Mouse (Mus musculus) liver, embryonic 15.5 days (tissue): Measurements from ENCODE around the gene Wdr64. TPM values are rescaled to one million over a fixed set of nuclear protein-coding genes. Genes with fewer than 3 reads are reported as not detected.

ENCODE experiments used
- ATAC-seq: fragments of 200-750 bp; cut with Nextera tagmentation; 2 replicates; pipeline ENCODE4 v1.8.0; 2017; ENCODE audit warnings: moderate number of reproducible peaks, mild to moderate bottlenecking, moderate library complexity; ENCODE audit not compliant: insufficient read depth
- H3K27ac ChIP-seq: fragments of 300-500 bp; sonication (generic); replicated peaks from 2 replicates; pipeline ENCODE4 v1.5.1; 2015; ENCODE audit warnings: mild to moderate bottlenecking, inconsistent platforms
- H3K27me3 ChIP-seq: fragments of 300-500 bp; sonication (generic); 2 replicates; pipeline ENCODE4 v1.6.1; 2015; ENCODE audit warnings: mild to moderate bottlenecking, inconsistent platforms
- H3K36me3 ChIP-seq: fragments of 300-500 bp; sonication (generic); replicated peaks from 2 replicates; pipeline ENCODE4 v1.6.1; 2015; ENCODE audit warnings: moderate library complexity, mild to moderate bottlenecking, inconsistent platforms
- H3K4me1 ChIP-seq: fragments of 300-500 bp; sonication (generic); replicated peaks from 2 replicates; pipeline ENCODE4 v1.6.1; 2015; ENCODE audit warnings: inconsistent platforms
- H3K4me2 ChIP-seq: fragments of 300-500 bp; sonication (generic); 2 replicates; pipeline ENCODE4 v1.6.1; 2015; ENCODE audit warnings: moderate library complexity, mild to moderate bottlenecking, inconsistent platforms
- H3K4me3 ChIP-seq: fragments of 300-500 bp; sonication (generic); replicated peaks from 2 replicates; pipeline ENCODE4 v1.5.1; 2015; ENCODE audit warnings: mild to moderate bottlenecking, inconsistent platforms
- H3K9ac ChIP-seq: fragments of 300-500 bp; sonication (generic); 2 replicates; pipeline ENCODE4 v1.6.1; 2015; ENCODE audit warnings: moderate library complexity, mild to moderate bottlenecking, inconsistent platforms
- H3K9me3 ChIP-seq: fragments of 300-500 bp; sonication (generic); replicated peaks from 2 replicates; pipeline ENCODE4 v1.6.1; 2016; ENCODE audit warnings: inconsistent platforms
- WGBS: fragments of 180-500 bp; shearing (Covaris S2); methylation state at CpG from one replicate; pipeline ENCODE4 v1.1.7; 2015; ENCODE audit warnings: mixed read lengths; ENCODE audit not compliant: insufficient replicate concordance; 5-methylcytosine and 5-hydroxymethylcytosine counted together
- polyA plus RNA-seq: library from polyadenylated mRNA; unstranded; fragments of >200 nt; fragmentation: Nextera tagmentation; extraction: Ambion mirVana; gene quantifications from 2 replicates; pipeline ENCODE4 v1.2.1, GENCODE M21; 2015

The Wdr64 gene
- polyA plus RNA-seq, 1 experiment from 2014 or later: not detected

DNA sequence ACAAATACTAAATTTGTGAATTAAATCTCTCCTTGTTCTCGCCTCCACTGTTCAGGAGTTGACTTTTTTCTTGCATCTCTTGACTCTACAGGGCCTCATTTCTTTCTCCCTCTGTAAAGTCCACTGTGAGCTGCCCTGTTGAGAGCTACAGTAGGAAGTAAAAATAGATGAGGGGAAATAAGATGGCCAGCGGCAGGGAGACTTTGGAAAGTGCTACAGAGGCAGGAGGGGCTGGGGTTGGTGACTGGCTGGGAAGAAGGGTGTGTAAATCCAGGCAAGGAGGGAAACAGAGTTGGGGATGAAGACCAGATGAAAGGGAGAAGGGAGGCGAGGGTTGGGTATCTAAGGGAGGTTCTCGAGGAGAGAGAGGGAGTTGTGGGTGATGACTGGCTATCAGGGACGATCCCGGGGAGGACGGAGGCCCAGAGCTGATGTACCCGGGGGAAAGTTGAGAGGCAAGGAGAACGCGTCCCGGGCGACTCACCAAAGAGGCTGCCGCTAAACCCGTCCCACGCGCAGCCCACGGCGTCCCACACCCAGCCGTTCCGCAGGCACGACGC is 6.6 kb upstream of the Wdr64 start:
- H3K27ac ChIP-seq: peak overlapping the region; percentile 80
- peaks cover 4% of the 10 kb centered on the region; the same call in 1 of the 2 replicates for H3K36me3 ChIP-seq
- 2% methylated on average over 22 of the region's 22 CpGs for WGBS
- H3K4me3 ChIP-seq: peak overlapping the region; percentile 80
- H3K4me2 ChIP-seq: peak overlapping the region; percentile 99
- H3K27me3 ChIP-seq: 0 out of 2 replicates have a peak, but pooled peaks cover 6% of the 10 kb centered on the region
- H3K9ac ChIP-seq: peak overlapping the region; percentile 79
- no peak for ATAC-seq
- H3K4me1 ChIP-seq: peaks cover 28% of the 10 kb centered on the region
- H3K9me3 ChIP-seq: no peaks in the 10 kb centered on the region

DNA sequence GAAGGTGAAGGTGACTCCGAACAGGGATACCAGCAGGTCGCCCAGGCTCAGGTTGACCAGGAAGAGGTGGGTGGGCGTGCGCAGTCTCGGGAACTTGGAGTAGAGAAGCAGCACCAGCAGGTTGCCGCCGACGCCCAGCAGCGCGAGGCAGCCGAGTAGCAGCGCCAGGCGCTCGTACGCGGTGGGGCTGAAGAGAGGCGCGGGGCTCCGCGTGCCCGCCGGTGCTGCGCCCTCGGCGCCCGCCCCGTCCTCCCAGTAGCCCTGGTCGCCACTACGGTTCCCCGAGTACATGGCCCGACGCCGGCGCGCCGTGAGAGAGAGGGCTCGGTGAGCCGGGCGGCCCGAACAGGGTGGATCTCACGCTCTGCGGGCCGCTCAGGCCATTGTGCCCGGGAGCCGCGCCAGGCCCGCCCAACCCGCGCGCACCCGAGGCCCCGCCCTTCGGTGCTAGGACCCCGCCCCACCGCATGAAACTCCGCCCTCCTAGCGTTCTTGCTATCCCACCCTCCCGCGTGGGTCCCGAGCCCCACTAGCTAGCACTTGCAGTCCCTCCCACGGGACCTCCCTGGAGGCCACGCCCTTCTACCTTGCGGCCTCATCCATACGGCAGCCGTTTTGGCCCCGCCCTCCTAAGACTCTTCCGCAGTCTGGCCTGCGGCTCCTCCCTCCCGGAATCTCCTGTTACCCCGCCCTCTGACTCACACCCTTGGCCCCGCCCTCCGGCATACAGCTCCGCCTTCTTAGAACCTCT is 6.0 kb upstream of the Wdr64 start, which contains the start of the genes Opn3 and Chml:
TSS of gene Opn3 (minus strand) at position 531 of the 751 bp plus-strand sequence.
TSS of gene Chml (minus strand) at position 656 of the 751 bp plus-strand sequence.
- Histone ChIP-seq H3K4me3 (peak within 1 kb of the TSS; percentile 80), H3K27me3 (0 out of 2 replicates have a peak, but pooled peaks cover 6% of the 10 kb centered on the region), H3K27ac (peak within 1 kb of the TSS; percentile 80), H3K36me3 (peaks cover 4% of the 10 kb centered on the region; the same call in 1 of the 2 replicates), H3K9me3 (no peaks in the 10 kb centered on the region), H3K4me1 (peaks cover 28% of the 10 kb centered on the region), H3K9ac (peak within 1 kb of the TSS; percentile 79), H3K4me2 (peak within 1 kb of the TSS; percentile 99)
- under 1% methylated on average over 66 of the region's 73 CpGs for WGBS
- peak; percentile 94 for ATAC-seq

- peak overlapping the region; percentile 99 for H3K4me2 ChIP-seq
- H3K27ac ChIP-seq: peak overlapping the region; percentile 21
- WGBS: 1% methylated on average over 17 of the region's 17 CpGs
- H3K9ac ChIP-seq: peak overlapping the region; percentile 63
- peak overlapping the region; percentile 80 for H3K4me3 ChIP-seq
- peaks cover 28% of the 10 kb centered on the region for H3K4me1 ChIP-seq
- H3K36me3 ChIP-seq: no peaks in the 10 kb centered on the region
- ATAC-seq: peak; percentile 10; the same call in 1 of the 2 replicates
- no peaks in the 10 kb centered on the region for H3K9me3 ChIP-seq
- H3K27me3 ChIP-seq: 0 out of 2 replicates have a peak, but pooled peaks cover 6% of the 10 kb centered on the region
These were observed 5.4 kb upstream of the Wdr64 start for GRCm38 (mm10) chr1:175692997-175693361.

GRCm38 (mm10) chr1:175693429-175693960 is 4.9 kb upstream of the Wdr64 start:
- Histone ChIP-seq H3K4me1 (peaks cover 28% of the 10 kb centered on the region), H3K4me3 (peak overlapping the region; percentile 80), H3K36me3 (no peaks in the 10 kb centered on the region), H3K27me3 (0 out of 2 replicates have a peak, but pooled peaks cover 6% of the 10 kb centered on the region), H3K27ac (peak overlapping the region; percentile 21), H3K4me2 (peak overlapping the region; percentile 99), H3K9ac (peak overlapping the region; percentile 63; the same call in 1 of the 2 replicates), H3K9me3 (no peaks in the 10 kb centered on the region)
- ATAC-seq: no peak
- whole genome bisulfite sequencing: 31% methylated on average over 12 of the region's 12 CpGs

GRCm38 (mm10) chr1:175699375-175699774 is 982 bp downstream of the Wdr64 start:
- H3K36me3 ChIP-seq: no peaks in the 10 kb centered on the region
- ATAC-seq: no peak
- H3K9ac ChIP-seq: no peak overlapping the region
- H3K4me3 ChIP-seq: no peak overlapping the region
- H3K27ac ChIP-seq: no peak overlapping the region
- WGBS: 42% methylated on average over 3 of the region's 3 CpGs
- H3K9me3 ChIP-seq: no peaks in the 10 kb centered on the region
- H3K4me1 ChIP-seq: no peaks in the 10 kb centered on the region
- no peak overlapping the region for H3K4me2 ChIP-seq
- H3K27me3 ChIP-seq: 0 out of 2 replicates have a peak, but pooled peaks cover 6% of the 10 kb centered on the region

GRCm38 (mm10) chr1:175699796-175700195 is 1.4 kb downstream of the Wdr64 start:
- no peak for ATAC-seq
- Histone ChIP-seq H3K4me1 (no peaks in the 10 kb centered on the region), H3K4me3 (no peak overlapping the region), H3K9me3 (no peaks in the 10 kb centered on the region), H3K36me3 (no peaks in the 10 kb centered on the region), H3K27ac (no peak overlapping the region), H3K27me3 (0 out of 2 replicates have a peak, but pooled peaks cover 6% of the 10 kb centered on the region), H3K4me2 (no peak overlapping the region), H3K9ac (no peak overlapping the region)
- 18% methylated on average over 4 of the region's 4 CpGs for WGBS

DNA sequence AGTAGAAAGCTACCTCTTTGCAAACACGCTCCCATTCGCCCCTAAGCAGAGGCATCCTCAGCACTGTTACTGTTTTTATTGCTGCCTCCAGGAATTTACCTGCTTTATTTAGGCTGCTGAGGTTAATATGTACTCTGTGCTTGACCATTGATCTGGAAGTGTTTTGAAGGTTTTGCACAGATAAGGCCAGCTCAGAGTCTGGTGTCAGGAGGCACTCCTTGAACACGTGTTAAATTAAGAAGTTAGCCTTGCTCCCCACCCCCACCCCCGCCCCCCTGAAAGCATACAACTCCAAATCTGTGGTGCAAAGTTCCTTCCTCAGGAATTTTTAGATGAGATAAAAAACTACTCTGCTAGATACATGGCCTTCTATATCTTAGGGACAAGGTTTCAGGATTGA is 2.8 kb downstream of the Wdr64 start:
- ATAC-seq: no peak
- Histone ChIP-seq H3K4me2 (no peak overlapping the region), H3K9ac (no peak overlapping the region), H3K4me1 (no peaks in the 10 kb centered on the region), H3K36me3 (no peaks in the 10 kb centered on the region), H3K27ac (no peak overlapping the region), H3K9me3 (no peaks in the 10 kb centered on the region), H3K27me3 (no peaks in the 10 kb centered on the region), H3K4me3 (no peak overlapping the region)
- 50% methylated on average over 4 of the region's 4 CpGs for WGBS

GRCm38 (mm10) chr1:175707599-175707998 is 9.2 kb downstream of the Wdr64 start:
- WGBS: 48% methylated on average over 5 of the region's 5 CpGs

DNA sequence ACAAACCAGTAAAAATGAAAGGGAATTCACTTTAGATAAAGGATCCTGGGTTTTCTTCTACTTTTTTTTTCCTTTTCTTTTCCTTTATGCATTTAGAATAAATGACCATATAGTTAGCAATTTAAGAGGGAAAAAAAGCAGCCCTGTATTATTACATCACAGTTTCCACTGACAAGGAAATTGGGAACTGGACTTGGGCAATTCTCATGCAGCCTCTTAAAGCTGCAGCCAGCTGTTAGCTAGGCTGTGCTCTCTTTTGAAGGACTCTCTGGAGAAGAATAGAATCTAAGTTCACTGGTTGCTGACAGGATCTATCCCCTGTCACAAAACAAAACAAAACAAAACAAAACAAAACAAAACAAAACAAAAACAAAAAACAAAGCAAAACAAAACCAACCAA is 9.6 kb downstream of the Wdr64 start:
- Histone ChIP-seq H3K4me1 (no peaks in the 10 kb centered on the region), H3K27me3 (no peaks in the 10 kb centered on the region), H3K9ac (no peak overlapping the region), H3K4me2 (no peak overlapping the region), H3K9me3 (no peaks in the 10 kb centered on the region), H3K36me3 (no peaks in the 10 kb centered on the region), H3K4me3 (no peak overlapping the region), H3K27ac (no peak overlapping the region)
- ATAC-seq: no peak

More at GRCm38 (mm10) chr1:175707599-175707998, 9.2 kb downstream of the Wdr64 start:
- Histone ChIP-seq H3K27ac (no peak overlapping the region), H3K27me3 (no peaks in the 10 kb centered on the region), H3K4me1 (no peaks in the 10 kb centered on the region), H3K4me2 (no peak overlapping the region), H3K4me3 (no peak overlapping the region), H3K9ac (no peak overlapping the region), H3K36me3 (no peaks in the 10 kb centered on the region), H3K9me3 (no peaks in the 10 kb centered on the region)
- no peak for ATAC-seq

DNA sequence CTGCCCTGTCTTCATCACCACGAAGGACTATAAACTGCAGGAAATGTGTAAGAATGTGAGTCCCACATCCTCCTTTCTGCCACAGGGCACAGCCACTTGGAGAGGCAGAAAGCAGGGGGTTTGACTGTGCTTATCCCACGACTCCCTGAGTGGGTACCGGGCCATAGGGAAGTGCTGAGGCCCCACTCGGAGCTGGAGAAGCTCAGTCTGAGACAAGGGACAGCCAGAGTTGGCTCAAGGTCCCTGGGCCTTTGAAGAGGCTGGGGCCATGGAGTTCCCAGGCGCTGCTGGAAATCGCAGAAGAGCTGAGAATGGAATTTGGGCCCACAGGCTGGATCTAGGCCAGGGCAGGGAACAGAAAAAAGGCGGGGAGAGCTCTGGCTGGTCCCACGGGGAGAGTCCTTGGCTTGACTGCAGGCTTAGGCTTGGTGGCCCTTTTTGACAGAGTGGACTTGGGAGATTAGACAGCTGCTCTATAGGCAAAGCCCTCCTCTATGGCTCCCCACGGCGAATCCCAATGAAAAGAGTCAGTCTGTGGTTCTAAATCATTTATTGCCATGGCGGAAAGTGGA is 14.0 kb downstream of the Wdr64 start:
- no peak overlapping the region for H3K9ac ChIP-seq
- H3K27ac ChIP-seq: no peak overlapping the region
- no peak overlapping the region for H3K4me3 ChIP-seq
- no peaks in the 10 kb centered on the region for H3K36me3 ChIP-seq
- no peaks in the 10 kb centered on the region for H3K4me1 ChIP-seq
- WGBS: 62% methylated on average over 11 of the region's 11 CpGs
- no peaks in the 10 kb centered on the region for H3K27me3 ChIP-seq
- H3K9me3 ChIP-seq: no peaks in the 10 kb centered on the region
- no peak for ATAC-seq
- no peak overlapping the region for H3K4me2 ChIP-seq

DNA sequence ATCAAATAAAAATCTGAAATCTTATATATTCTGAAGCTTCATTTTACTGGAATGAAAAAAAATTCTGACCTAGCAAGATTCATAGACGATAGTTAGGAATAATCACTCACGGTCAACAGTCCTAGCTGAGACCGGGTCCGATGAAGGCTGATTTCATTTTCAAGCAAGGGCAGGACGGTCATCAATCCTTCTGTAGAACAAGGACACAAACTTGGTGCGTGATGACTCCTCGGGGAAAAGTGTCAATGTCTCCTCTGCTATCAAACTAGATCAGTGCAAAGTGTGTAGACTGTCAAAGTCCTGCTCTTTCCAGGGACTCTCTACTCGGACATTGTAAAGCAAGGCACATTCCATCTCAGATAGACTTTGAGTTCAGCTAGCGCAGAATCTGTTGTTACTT is 18.4 kb downstream of the Wdr64 start:
- H3K4me1 ChIP-seq: no peaks in the 10 kb centered on the region
- no peaks in the 10 kb centered on the region for H3K9me3 ChIP-seq
- no peak overlapping the region for H3K4me2 ChIP-seq
- no peaks in the 10 kb centered on the region for H3K27me3 ChIP-seq
- no peak overlapping the region for H3K27ac ChIP-seq
- ATAC-seq: no peak
- WGBS: 68% methylated on average over 9 of the region's 9 CpGs
- H3K4me3 ChIP-seq: no peak overlapping the region
- H3K36me3 ChIP-seq: no peaks in the 10 kb centered on the region
- H3K9ac ChIP-seq: no peak overlapping the region
